Mouse (Mus musculus): Measurements from ENCODE around the gene Grin1. TPM values are rescaled to one million over a fixed set of nuclear protein-coding genes. Genes with fewer than 3 reads are reported as not detected.
A peak's percentile ranks its signal among the peaks of the same experiment; 100 is the strongest.

Grin1 gene
- 5.6 and 7.9 TPM in 2 replicates for polyA plus RNA-seq (2015; fragmentation: Nextera tagmentation; extraction: Ambion mirVana)

- Histone ChIP-seq H3K9me3 (replicated peaks) (no peaks in the 10 kb centered on the region), H3K4me2 (peak within 1 kb of the TSS; percentile 60), H3K9ac (peak within 1 kb of the TSS; percentile 58), H3K27me3 (peaks cover 81% of the 10 kb centered on the region), H3K4me1 (peaks cover 3% of the 10 kb centered on the region; the same call in 1 of the 2 replicates), H3K36me3 (ENCODE audit: poor library complexity, severe bottlenecking) (no peaks in the 10 kb centered on the region), H3K4me3 (peak within 1 kb of the TSS; percentile 43), H3K27ac (no peak within 1 kb of the TSS)
- ATAC-seq, result peak; percentile 86
- 10% methylated on average over 58 of the region's 58 CpGs for WGBS
These were observed at the start of gene Grin1 for GRCm38 (mm10) chr2:25318971-25319773. Gene Grin1, minus strand, starts transcription at chr2:25319187.

DNA sequence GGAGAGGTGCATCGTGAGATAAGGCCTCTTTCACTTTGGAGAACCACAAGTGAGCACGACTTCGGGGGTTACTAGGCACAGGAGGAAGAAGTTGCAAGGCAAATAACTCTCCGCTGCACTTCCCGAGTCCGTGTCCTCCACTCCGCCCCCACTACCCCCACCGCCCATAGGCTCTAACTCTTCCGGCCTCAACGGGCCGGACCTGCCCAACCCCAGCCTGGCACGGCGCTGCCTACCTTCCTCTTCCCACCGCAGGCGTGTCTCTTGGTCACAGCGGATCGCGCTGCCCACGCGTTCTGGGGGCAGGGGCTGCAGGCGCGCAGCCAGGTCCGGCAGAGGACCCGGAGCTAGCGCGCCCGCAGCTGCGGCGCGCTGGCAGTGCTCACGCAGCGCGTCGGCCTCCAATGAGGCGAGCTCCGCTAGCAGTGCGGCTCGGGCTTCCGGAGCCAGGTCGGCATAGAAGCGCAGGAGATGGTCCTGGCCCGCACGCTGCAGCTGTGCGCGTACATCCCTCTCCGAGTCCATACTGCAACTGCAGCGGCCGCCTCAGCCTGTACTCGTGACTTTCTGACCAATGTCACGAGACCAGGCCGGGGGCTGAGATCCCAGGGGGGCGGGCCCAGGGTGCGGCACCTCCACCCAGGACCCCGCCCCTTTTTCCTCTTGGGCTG lies 46.2 kb upstream of the Grin1 start, which contains the start of gene Uap1l1:
Gene Uap1l1 (minus strand): TSS at position 592 of the 671 bp plus-strand sequence.
- Histone ChIP-seq H3K9me3 (replicated peaks) (no peaks in the 10 kb centered on the region), H3K4me1 (peaks cover 10% of the 10 kb centered on the region; the same call in 1 of the 2 replicates), H3K4me2 (peak within 1 kb of the TSS; percentile 98), H3K27me3 (peaks cover 54% of the 10 kb centered on the region), H3K27ac (no peak within 1 kb of the TSS), H3K36me3 (ENCODE audit: poor library complexity, severe bottlenecking) (no peaks in the 10 kb centered on the region), H3K9ac (peak within 1 kb of the TSS; percentile 71), H3K4me3 (peak within 1 kb of the TSS; percentile 53)
- ATAC-seq, result peak; percentile 83
- under 1% methylated on average over 54 of the region's 54 CpGs for WGBS

- Histone ChIP-seq H3K27ac (no peak overlapping the region), H3K4me1 (peaks cover 10% of the 10 kb centered on the region; the same call in 1 of the 2 replicates), H3K27me3 (peaks cover 54% of the 10 kb centered on the region), H3K9me3 (replicated peaks) (no peaks in the 10 kb centered on the region), H3K4me3 (peak overlapping the region; percentile 53), H3K36me3 (ENCODE audit: poor library complexity, severe bottlenecking) (peaks cover 4% of the 10 kb centered on the region; the same call in 1 of the 2 replicates), H3K9ac (peak overlapping the region; percentile 71; the same call in 1 of the 2 replicates), H3K4me2 (peak overlapping the region; percentile 98)
- 32% methylated on average over 9 of the region's 9 CpGs for WGBS
- ATAC-seq, result 0 out of 2 replicates have a peak, but pooled peaks have one; percentile 34
These were observed 45.7 kb upstream of the Grin1 start for GRCm38 (mm10) chr2:25364761-25365090.

- H3K9me3 ChIP-seq (replicated peaks), result no peaks in the 10 kb centered on the region
- WGBS, result 87% methylated on average over 4 of the region's 4 CpGs
- peaks cover 54% of the 10 kb centered on the region for H3K27me3 ChIP-seq
- H3K36me3 ChIP-seq (ENCODE audit: poor library complexity, severe bottlenecking), result peaks cover 4% of the 10 kb centered on the region; the same call in 1 of the 2 replicates
- H3K9ac ChIP-seq, result no peak overlapping the region
- ATAC-seq, result no peak
- H3K4me2 ChIP-seq, result peak overlapping the region; percentile 98; the same call in 1 of the 2 replicates
- H3K27ac ChIP-seq, result no peak overlapping the region
- peaks cover 10% of the 10 kb centered on the region; the same call in 1 of the 2 replicates for H3K4me1 ChIP-seq
- peak overlapping the region; percentile 53; the same call in 1 of the 2 replicates for H3K4me3 ChIP-seq
These were observed 45.3 kb upstream of the Grin1 start for GRCm38 (mm10) chr2:25364313-25364712.

GRCm38 (mm10) chr2:25363478-25364178 lies 44.6 kb upstream of the Grin1 start:
- no peak overlapping the region for H3K9ac ChIP-seq
- no peak overlapping the region for H3K4me3 ChIP-seq
- peaks cover 4% of the 10 kb centered on the region; the same call in 1 of the 2 replicates for H3K36me3 ChIP-seq (ENCODE audit: poor library complexity, severe bottlenecking)
- H3K9me3 ChIP-seq (replicated peaks), result no peaks in the 10 kb centered on the region
- WGBS, result 65% methylated on average over 13 of the region's 13 CpGs
- H3K27me3 ChIP-seq, result peaks cover 50% of the 10 kb centered on the region
- H3K4me2 ChIP-seq, result no peak overlapping the region
- H3K4me1 ChIP-seq, result peaks cover 10% of the 10 kb centered on the region; the same call in 1 of the 2 replicates
- no peak for ATAC-seq
- H3K27ac ChIP-seq, result no peak overlapping the region

GRCm38 (mm10) chr2:25359848-25360247 lies 40.9 kb upstream of the Grin1 start:
- Histone ChIP-seq H3K9ac (no peak overlapping the region), H3K27me3 (peaks cover 24% of the 10 kb centered on the region), H3K9me3 (replicated peaks) (no peaks in the 10 kb centered on the region), H3K4me2 (no peak overlapping the region), H3K36me3 (ENCODE audit: poor library complexity, severe bottlenecking) (peaks cover 4% of the 10 kb centered on the region; the same call in 1 of the 2 replicates), H3K4me3 (no peak overlapping the region), H3K4me1 (peaks cover 25% of the 10 kb centered on the region), H3K27ac (no peak overlapping the region)
- WGBS, result 76% methylated on average over 4 of the region's 4 CpGs
- no peak for ATAC-seq

- peak; percentile 88 for ATAC-seq
- Histone ChIP-seq H3K4me2 (peak within 1 kb of the TSS; percentile 79), H3K27ac (no peak within 1 kb of the TSS), H3K36me3 (ENCODE audit: poor library complexity, severe bottlenecking) (peaks cover 29% of the 10 kb centered on the region), H3K4me3 (peak within 1 kb of the TSS; percentile 60), H3K9ac (peak within 1 kb of the TSS; percentile 75), H3K4me1 (peaks cover 23% of the 10 kb centered on the region), H3K27me3 (no peaks in the 10 kb centered on the region), H3K9me3 (replicated peaks) (no peaks in the 10 kb centered on the region)
- WGBS, result 5% methylated on average over 13 of the region's 13 CpGs
These were observed 37.5 kb upstream of the Grin1 start, which contains the start of gene Dpp7 for GRCm38 (mm10) chr2:25356208-25357079. Gene Dpp7, minus strand, starts transcription at chr2:25356359.

DNA sequence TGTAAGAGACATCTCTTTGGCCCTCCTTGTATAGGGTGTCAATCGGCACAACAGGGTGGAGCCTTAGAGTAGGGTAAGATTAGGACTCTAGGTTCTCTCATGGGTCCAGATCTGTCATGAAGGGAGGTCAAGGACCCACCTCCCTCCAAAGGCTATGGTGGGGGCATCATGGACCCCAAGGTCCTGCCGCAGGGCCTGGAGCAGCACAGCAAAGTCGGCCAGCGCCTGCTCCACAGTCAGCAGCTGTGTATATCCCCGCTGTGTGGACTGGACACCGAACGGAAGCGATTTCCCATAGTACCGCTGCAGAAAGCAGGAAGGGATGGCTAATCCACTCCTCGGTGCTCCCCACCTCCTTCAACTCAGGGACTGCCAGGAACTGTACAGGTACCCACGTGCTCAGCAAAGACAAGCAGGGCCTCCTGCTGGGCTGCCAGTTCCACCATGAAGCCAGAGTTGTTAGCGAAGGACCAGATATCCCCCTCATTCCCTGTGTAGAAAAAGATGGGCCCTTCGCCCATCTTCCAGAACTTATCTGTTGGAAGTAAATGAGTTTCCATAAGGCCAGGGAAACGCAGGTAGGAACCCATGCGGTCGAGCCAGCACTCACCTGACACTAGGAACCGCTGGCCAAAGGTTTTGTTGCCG lies 36.6 kb upstream of the Grin1 start:
- WGBS, result 42% methylated on average over 18 of the region's 18 CpGs
- ATAC-seq, result 0 out of 2 replicates have a peak, but pooled peaks have one; percentile 33
- no peaks in the 10 kb centered on the region for H3K9me3 ChIP-seq (replicated peaks)

DNA sequence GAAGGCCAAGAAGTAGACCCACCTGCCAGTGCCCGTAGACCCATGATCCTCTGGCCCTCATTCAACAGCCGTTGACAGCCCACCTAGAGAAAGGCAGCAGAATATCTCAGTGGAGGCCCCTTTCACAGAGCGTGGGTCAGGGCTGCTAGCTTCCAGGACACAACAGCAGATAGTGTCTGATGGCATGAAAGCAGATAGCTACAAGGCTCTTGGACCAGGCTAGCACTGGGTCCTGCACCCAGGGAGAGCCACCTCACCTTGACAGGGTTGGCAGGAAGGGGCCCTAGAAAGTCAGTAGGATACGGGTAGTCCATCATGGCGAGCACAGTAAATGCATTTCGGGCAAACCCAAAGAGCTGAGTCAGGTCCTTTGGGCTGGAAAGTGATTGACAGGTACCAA lies 35.2 kb upstream of the Grin1 start:
- no peak overlapping the region for H3K27ac ChIP-seq
- H3K4me1 ChIP-seq, result peaks cover 23% of the 10 kb centered on the region
- H3K4me3 ChIP-seq, result no peak overlapping the region
- ATAC-seq, result no peak
- H3K9me3 ChIP-seq (replicated peaks), result no peaks in the 10 kb centered on the region
- H3K27me3 ChIP-seq, result no peaks in the 10 kb centered on the region
- H3K36me3 ChIP-seq (ENCODE audit: poor library complexity, severe bottlenecking), result peaks cover 48% of the 10 kb centered on the region
- H3K4me2 ChIP-seq, result no peak overlapping the region
- H3K9ac ChIP-seq, result no peak overlapping the region
- WGBS, result 90% methylated on average over 6 of the region's 6 CpGs

More for the DNA sequence above, 36.6 kb upstream of the Grin1 start:
- peak overlapping the region; percentile 75 for H3K9ac ChIP-seq
- H3K4me1 ChIP-seq, result peaks cover 23% of the 10 kb centered on the region
- no peak overlapping the region for H3K27ac ChIP-seq
- H3K4me3 ChIP-seq, result peak overlapping the region; percentile 60
- peaks cover 38% of the 10 kb centered on the region for H3K36me3 ChIP-seq (ENCODE audit: poor library complexity, severe bottlenecking)
- peak overlapping the region; percentile 79 for H3K4me2 ChIP-seq
- no peaks in the 10 kb centered on the region for H3K27me3 ChIP-seq

GRCm38 (mm10) chr2:25350701-25351100 lies 31.7 kb upstream of the Grin1 start:
- H3K9me3 ChIP-seq (replicated peaks), result no peaks in the 10 kb centered on the region
- ATAC-seq, result no peak
- no peaks in the 10 kb centered on the region for H3K27me3 ChIP-seq
- no peak overlapping the region for H3K4me2 ChIP-seq
- no peak overlapping the region for H3K9ac ChIP-seq
- H3K4me3 ChIP-seq, result no peak overlapping the region
- H3K4me1 ChIP-seq, result peaks cover 8% of the 10 kb centered on the region
- peaks cover 81% of the 10 kb centered on the region for H3K36me3 ChIP-seq (ENCODE audit: poor library complexity, severe bottlenecking)
- H3K27ac ChIP-seq, result no peak overlapping the region
- WGBS, result 95% methylated on average over 3 of the region's 3 CpGs
